Mouse (Mus musculus): ENCODE measurements around the gene Ulk4. TPM values are rescaled to one million over a fixed set of nuclear protein-coding genes. Genes with fewer than 3 reads are reported as not detected.
A peak's percentile ranks its signal among the peaks of the same experiment; 100 is the strongest.

Ulk4 gene
- polyA plus RNA-seq, 1 experiment from 2014 or later, result 179 TPM

DNA sequence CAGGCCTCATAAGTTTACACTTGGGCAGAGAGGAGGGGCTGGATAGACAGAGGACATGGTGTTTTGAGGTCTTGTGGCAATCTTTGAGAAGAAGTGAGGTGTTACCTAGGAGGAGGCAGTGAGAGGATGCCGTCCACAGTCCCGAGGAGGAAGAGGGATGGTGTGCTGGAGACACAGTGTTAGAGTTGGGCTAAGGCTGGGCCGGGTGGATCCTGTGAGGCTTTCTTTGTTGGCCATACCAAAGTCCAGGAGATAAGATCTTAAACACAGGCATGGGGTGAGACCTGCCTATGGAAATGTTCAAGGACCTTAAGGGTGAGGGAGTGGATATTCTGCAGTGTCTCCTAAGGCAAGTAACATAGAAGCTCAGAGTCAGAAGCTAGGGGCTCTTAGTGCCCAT lies 325.1 kb downstream of the Ulk4 start:
- Histone ChIP-seq H3K36me3 (peaks cover 68% of the 10 kb centered on the region), H3K9ac (no peak overlapping the region), H3K27ac (no peak overlapping the region), H3K4me3 (replicated peaks) (no peak overlapping the region), H3K4me2 (no peak overlapping the region), H3K9me3 (no peaks in the 10 kb centered on the region), H3K4me1 (peaks cover 5% of the 10 kb centered on the region), H3K27me3 (replicated peaks) (no peaks in the 10 kb centered on the region)
- ATAC-seq (ENCODE audit: insufficient read depth, low FRiP score, low read depth), result peak; percentile 52; the same call in 1 of the 2 replicates
- WGBS, result 68% methylated on average over 3 of the region's 3 CpGs

- H3K9ac ChIP-seq, result no peak overlapping the region
- 83% methylated on average over 12 of the region's 12 CpGs for WGBS
- peaks cover 6% of the 10 kb centered on the region for H3K4me1 ChIP-seq
- ATAC-seq (ENCODE audit: insufficient read depth, low FRiP score, low read depth), result no peak
- H3K27me3 ChIP-seq (replicated peaks), result no peaks in the 10 kb centered on the region
- no peak overlapping the region for H3K4me3 ChIP-seq (replicated peaks)
- H3K27ac ChIP-seq, result no peak overlapping the region
- H3K4me2 ChIP-seq, result no peak overlapping the region
- H3K9me3 ChIP-seq, result no peaks in the 10 kb centered on the region
- H3K36me3 ChIP-seq, result peaks cover 56% of the 10 kb centered on the region
These were observed 326.2 kb downstream of the Ulk4 start for GRCm38 (mm10) chr9:120950761-120951160.

DNA sequence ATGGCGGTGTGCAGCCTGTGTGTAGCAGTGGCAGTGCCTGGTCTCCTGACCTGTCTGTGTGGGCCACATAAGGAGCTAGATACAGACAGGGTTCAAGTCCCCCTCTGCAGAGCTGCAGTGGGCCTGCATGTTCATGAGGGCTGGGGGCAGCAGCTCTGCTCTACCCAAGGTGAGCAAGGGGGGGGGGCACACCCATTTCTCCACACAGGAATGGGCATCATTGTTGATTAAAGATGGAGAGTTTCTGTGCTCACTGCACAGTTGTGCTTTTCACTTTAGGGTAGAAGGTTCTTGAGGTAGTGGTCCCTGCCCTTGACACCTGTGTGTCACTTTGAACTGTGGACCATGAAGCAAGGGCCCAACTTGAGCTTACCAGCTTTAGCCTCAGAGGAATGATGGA lies 328.2 kb downstream of the Ulk4 start:
- peaks cover 37% of the 10 kb centered on the region for H3K36me3 ChIP-seq
- peak; percentile 36; the same call in 1 of the 2 replicates for ATAC-seq (ENCODE audit: insufficient read depth, low FRiP score, low read depth)

DNA sequence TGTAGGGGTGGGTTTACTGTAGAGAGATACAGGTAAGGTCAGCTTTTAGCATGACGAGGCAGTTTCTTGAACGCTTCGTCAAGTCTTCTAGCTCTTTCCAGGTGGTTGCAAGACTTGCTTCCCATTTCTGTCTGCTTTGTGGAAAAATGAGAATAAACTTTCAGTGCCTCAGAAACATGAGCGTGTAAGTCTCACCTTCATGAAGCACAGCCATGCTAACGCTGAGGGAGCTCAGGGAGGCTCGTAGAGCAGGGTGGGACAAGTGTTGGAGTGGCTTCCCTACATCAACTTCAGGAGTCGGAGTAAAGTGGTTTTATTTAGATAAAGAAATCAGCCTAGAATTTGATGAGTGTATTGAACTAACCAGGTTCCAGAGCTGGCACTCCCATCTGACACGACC lies 330.9 kb downstream of the Ulk4 start:
- H3K4me2 ChIP-seq, result no peak overlapping the region
- H3K9ac ChIP-seq, result no peak overlapping the region
- no peaks in the 10 kb centered on the region for H3K27me3 ChIP-seq (replicated peaks)
- no peaks in the 10 kb centered on the region for H3K9me3 ChIP-seq
- WGBS, result 58% methylated on average over 8 of the region's 8 CpGs
- peaks cover 16% of the 10 kb centered on the region for H3K4me1 ChIP-seq
- no peak overlapping the region for H3K27ac ChIP-seq
- H3K4me3 ChIP-seq (replicated peaks), result no peak overlapping the region
- H3K36me3 ChIP-seq, result peaks cover 13% of the 10 kb centered on the region
- ATAC-seq (ENCODE audit: insufficient read depth, low FRiP score, low read depth), result no peak

More for the DNA sequence above, 328.2 kb downstream of the Ulk4 start:
- no peaks in the 10 kb centered on the region for H3K9me3 ChIP-seq
- H3K4me3 ChIP-seq (replicated peaks), result no peak overlapping the region
- no peak overlapping the region for H3K9ac ChIP-seq
- peaks cover 9% of the 10 kb centered on the region for H3K4me1 ChIP-seq
- no peak overlapping the region for H3K4me2 ChIP-seq
- 93% methylated on average over 1 of the region's 1 CpGs for WGBS
- no peaks in the 10 kb centered on the region for H3K27me3 ChIP-seq (replicated peaks)
- H3K27ac ChIP-seq, result no peak overlapping the region

- no peak overlapping the region for H3K9ac ChIP-seq
- no peak overlapping the region for H3K4me3 ChIP-seq (replicated peaks)
- no peak for ATAC-seq (ENCODE audit: insufficient read depth, low FRiP score, low read depth)
- H3K4me2 ChIP-seq, result no peak overlapping the region
- H3K36me3 ChIP-seq, result no peaks in the 10 kb centered on the region
- no peak overlapping the region for H3K27ac ChIP-seq
- peaks cover 30% of the 10 kb centered on the region for H3K4me1 ChIP-seq
- no peaks in the 10 kb centered on the region for H3K27me3 ChIP-seq (replicated peaks)
- 56% methylated on average over 3 of the region's 3 CpGs for WGBS
- no peaks in the 10 kb centered on the region for H3K9me3 ChIP-seq
These were observed 332.8 kb downstream of the Ulk4 start for GRCm38 (mm10) chr9:120944211-120944610.

DNA sequence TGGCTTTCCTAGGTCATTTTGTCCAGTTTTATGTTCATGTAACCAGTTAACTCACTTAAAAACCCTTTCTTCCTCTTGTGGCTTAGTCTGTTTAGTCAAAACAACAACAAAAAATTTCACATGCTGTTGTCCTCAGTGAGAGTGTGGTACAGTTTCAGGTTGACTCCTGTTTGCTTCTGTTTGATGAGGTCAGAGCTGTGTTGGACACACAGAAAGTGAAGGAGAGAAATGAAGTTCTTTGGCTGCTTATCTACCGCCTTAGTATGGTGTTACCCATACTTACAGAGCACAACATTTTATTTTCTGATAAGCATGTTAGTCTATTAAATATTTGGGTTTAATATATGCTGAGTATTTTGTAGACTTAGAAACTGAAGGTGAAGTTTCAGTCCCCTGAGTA lies 333.2 kb downstream of the Ulk4 start:
- no peak overlapping the region for H3K4me2 ChIP-seq
- H3K27me3 ChIP-seq (replicated peaks), result no peaks in the 10 kb centered on the region
- H3K4me1 ChIP-seq, result peaks cover 33% of the 10 kb centered on the region
- WGBS, result 61% methylated on average over 1 of the region's 1 CpGs
- no peaks in the 10 kb centered on the region for H3K9me3 ChIP-seq
- no peak overlapping the region for H3K9ac ChIP-seq
- no peak overlapping the region for H3K4me3 ChIP-seq (replicated peaks)
- no peak overlapping the region for H3K27ac ChIP-seq
- H3K36me3 ChIP-seq, result no peaks in the 10 kb centered on the region
- no peak for ATAC-seq (ENCODE audit: insufficient read depth, low FRiP score, low read depth)

GRCm38 (mm10) chr9:120940858-120941257 lies 336.1 kb downstream of the Ulk4 start:
- ATAC-seq (ENCODE audit: insufficient read depth, low FRiP score, low read depth), result no peak
- peaks cover 48% of the 10 kb centered on the region for H3K4me1 ChIP-seq
- H3K36me3 ChIP-seq, result no peaks in the 10 kb centered on the region
- H3K27ac ChIP-seq, result no peak overlapping the region
- no peaks in the 10 kb centered on the region for H3K27me3 ChIP-seq (replicated peaks)
- 81% methylated on average over 3 of the region's 3 CpGs for WGBS
- H3K9me3 ChIP-seq, result no peaks in the 10 kb centered on the region
- H3K4me2 ChIP-seq, result no peak overlapping the region
- no peak overlapping the region for H3K9ac ChIP-seq
- H3K4me3 ChIP-seq (replicated peaks), result no peak overlapping the region

DNA sequence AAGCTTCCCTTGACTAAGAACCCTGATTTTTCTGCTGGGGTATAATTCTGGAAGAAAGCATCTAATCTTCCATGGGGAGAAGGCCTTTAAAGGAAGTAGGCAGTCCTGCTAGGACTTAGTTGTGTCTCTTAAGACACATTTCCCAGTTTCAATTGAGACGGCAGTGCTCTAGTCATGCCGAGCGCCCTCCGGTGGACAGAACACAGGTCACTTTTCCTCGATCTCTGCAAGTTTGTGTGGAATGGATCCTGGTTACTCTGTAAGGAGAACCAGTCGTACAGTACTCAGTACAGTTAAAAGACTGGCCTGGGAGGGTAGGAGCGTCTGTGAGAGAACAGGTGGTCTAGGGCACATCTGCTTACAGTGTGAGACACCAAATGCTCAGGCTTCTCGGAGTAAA lies 340.6 kb downstream of the Ulk4 start:
- no peak overlapping the region for H3K27ac ChIP-seq
- peaks cover 49% of the 10 kb centered on the region for H3K4me1 ChIP-seq

GRCm38 (mm10) chr9:120935634-120935922 lies 341.4 kb downstream of the Ulk4 start:
- 7% methylated on average over 4 of the region's 4 CpGs for WGBS
- H3K4me1 ChIP-seq, result peaks cover 46% of the 10 kb centered on the region
- peak overlapping the region; percentile 86 for H3K4me3 ChIP-seq (replicated peaks)
- H3K27me3 ChIP-seq (replicated peaks), result no peaks in the 10 kb centered on the region
- peak overlapping the region; percentile 65 for H3K4me2 ChIP-seq
- no peak for ATAC-seq (ENCODE audit: insufficient read depth, low FRiP score, low read depth)
- H3K27ac ChIP-seq, result peak overlapping the region; percentile 92; the same call in 1 of the 2 replicates
- H3K36me3 ChIP-seq, result no peaks in the 10 kb centered on the region
- H3K9me3 ChIP-seq, result no peaks in the 10 kb centered on the region
- peak overlapping the region; percentile 17; the same call in 1 of the 2 replicates for H3K9ac ChIP-seq

More for the DNA sequence above, 340.6 kb downstream of the Ulk4 start:
- Histone ChIP-seq H3K27me3 (replicated peaks) (no peaks in the 10 kb centered on the region), H3K9me3 (no peaks in the 10 kb centered on the region), H3K4me2 (peak overlapping the region; percentile 65), H3K9ac (no peak overlapping the region), H3K4me3 (replicated peaks) (peak overlapping the region; percentile 86), H3K36me3 (no peaks in the 10 kb centered on the region)
- no peak for ATAC-seq (ENCODE audit: insufficient read depth, low FRiP score, low read depth)
- WGBS, result 6% methylated on average over 8 of the region's 8 CpGs

DNA sequence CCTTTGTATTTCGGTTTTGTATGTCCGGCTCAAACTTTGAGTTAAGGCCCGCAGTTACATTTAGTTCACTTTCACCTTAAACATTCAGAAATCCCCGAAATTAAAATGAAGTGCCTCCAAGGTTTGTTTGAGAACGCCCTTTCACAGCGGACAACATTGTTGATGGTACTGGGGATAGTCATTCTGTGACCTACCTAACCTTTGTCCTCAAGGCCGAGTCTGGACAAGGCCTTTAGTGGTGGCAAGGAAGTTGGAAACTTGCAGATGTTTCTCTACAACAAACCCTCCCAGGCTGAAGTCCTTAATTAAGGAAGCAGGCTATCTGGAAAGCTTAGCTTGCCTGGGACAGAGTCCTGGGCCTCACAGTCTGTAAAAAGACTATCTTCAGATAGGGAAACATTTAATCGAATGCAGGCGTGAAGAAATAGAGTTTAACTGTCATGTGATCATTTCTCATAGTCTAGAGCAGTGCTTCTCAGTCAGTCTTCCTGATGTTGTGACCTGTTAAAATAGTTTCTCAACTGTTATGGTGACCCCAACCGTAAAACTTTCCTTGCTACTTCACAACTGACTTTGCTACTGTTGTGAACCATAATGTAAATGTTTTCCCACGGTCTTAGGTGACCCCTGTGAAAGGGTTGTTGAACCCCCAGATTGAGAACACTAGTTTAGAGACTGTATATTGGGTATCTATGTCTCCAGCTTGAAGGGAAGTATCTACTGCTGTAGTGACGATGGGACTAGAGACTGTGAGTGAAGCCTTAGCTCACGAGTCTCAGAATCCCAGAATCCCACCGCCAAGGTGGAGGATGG lies 342.0 kb downstream of the Ulk4 start:
- no peaks in the 10 kb centered on the region for H3K36me3 ChIP-seq
- peak overlapping the region; percentile 86 for H3K4me3 ChIP-seq (replicated peaks)
- H3K27me3 ChIP-seq (replicated peaks), result no peaks in the 10 kb centered on the region
- 3% methylated on average over 14 of the region's 14 CpGs for WGBS
- no peak for ATAC-seq (ENCODE audit: insufficient read depth, low FRiP score, low read depth)
- peak overlapping the region; percentile 94; the same call in 1 of the 2 replicates for H3K9ac ChIP-seq
- no peaks in the 10 kb centered on the region for H3K9me3 ChIP-seq
- peaks cover 43% of the 10 kb centered on the region for H3K4me1 ChIP-seq
- peak overlapping the region; percentile 92 for H3K27ac ChIP-seq
- peak overlapping the region; percentile 65 for H3K4me2 ChIP-seq

GRCm38 (mm10) chr9:120933886-120934758 lies 342.9 kb downstream of the Ulk4 start:
- H3K4me2 ChIP-seq, result peak overlapping the region; percentile 65
- H3K36me3 ChIP-seq, result no peaks in the 10 kb centered on the region
- ATAC-seq (ENCODE audit: insufficient read depth, low FRiP score, low read depth), result no peak
- peak overlapping the region; percentile 86 for H3K4me3 ChIP-seq (replicated peaks)
- peak overlapping the region; percentile 92 for H3K27ac ChIP-seq
- H3K4me1 ChIP-seq, result peaks cover 34% of the 10 kb centered on the region
- H3K9ac ChIP-seq, result peak overlapping the region; percentile 94
- no peaks in the 10 kb centered on the region for H3K27me3 ChIP-seq (replicated peaks)
- WGBS, result under 1% methylated on average over 55 of the region's 57 CpGs
- H3K9me3 ChIP-seq, result no peaks in the 10 kb centered on the region

GRCm38 (mm10) chr9:120933587-120933885 lies 343.5 kb downstream of the Ulk4 start:
- WGBS, result 1% methylated on average over 15 of the region's 58 CpGs
- no peaks in the 10 kb centered on the region for H3K27me3 ChIP-seq (replicated peaks)
- peak overlapping the region; percentile 86 for H3K4me3 ChIP-seq (replicated peaks)
- H3K4me2 ChIP-seq, result peak overlapping the region; percentile 65
- peaks cover 31% of the 10 kb centered on the region for H3K4me1 ChIP-seq
- peak overlapping the region; percentile 92 for H3K27ac ChIP-seq
- ATAC-seq (ENCODE audit: insufficient read depth, low FRiP score, low read depth), result peak; percentile 69
- H3K36me3 ChIP-seq, result no peaks in the 10 kb centered on the region
- no peaks in the 10 kb centered on the region for H3K9me3 ChIP-seq
- H3K9ac ChIP-seq, result peak overlapping the region; percentile 94

Measured in stomach, embryonic 15.5 days (tissue).